Mouse (Mus musculus): ENCODE data around the gene Olfr905.

DNA sequence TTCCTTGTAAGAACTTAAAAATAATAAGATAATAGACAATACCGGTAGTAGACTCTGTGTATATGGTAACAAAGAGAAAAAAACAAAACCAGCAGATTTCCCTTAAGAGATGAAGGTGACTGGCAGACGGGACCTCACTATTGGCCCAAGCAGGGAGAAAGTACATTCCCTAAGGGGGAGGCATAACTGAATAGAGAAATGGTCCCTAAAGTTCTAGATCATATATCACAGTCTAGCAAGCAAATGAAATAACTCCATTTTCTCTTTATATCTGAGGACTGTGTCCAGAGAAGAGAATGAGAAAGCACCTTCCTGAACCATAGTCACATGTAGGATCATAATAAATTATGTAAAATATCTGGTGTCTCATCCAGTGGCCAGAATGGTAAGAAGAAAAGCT is 24.6 kb downstream of the Olfr905 start, which contains the start of gene Olfr907:
- TF ChIP-seq CTCF (conservative IDR thresholded peaks at IDR 0.05 in 1 of 2, IDR thresholded peaks at IDR 0.05 in 1 of 2; ENCODE audit: low read depth in 2 of 2, low read length in 2 of 2) (no peak), SMC3 (IDR thresholded peaks at IDR 0.05; ENCODE audit: low read depth, low read length) (no peak), EP300 (IDR thresholded peaks at IDR 0.05; ENCODE audit: low read length) (no peak), MAFK (IDR thresholded peaks at IDR 0.05; ENCODE audit: insufficient replicate concordance, low read length) (no peak), KAT2A (IDR thresholded peaks at IDR 0.05; ENCODE audit: insufficient replicate concordance, low read length) (no peak), ZNF384 (IDR thresholded peaks at IDR 0.05; ENCODE audit: low read depth, low read length) (no peak), JUN (IDR thresholded peaks at IDR 0.05; ENCODE audit: insufficient read depth, low read depth, low read length) (no peak)
